In the genomic region with DNA sequence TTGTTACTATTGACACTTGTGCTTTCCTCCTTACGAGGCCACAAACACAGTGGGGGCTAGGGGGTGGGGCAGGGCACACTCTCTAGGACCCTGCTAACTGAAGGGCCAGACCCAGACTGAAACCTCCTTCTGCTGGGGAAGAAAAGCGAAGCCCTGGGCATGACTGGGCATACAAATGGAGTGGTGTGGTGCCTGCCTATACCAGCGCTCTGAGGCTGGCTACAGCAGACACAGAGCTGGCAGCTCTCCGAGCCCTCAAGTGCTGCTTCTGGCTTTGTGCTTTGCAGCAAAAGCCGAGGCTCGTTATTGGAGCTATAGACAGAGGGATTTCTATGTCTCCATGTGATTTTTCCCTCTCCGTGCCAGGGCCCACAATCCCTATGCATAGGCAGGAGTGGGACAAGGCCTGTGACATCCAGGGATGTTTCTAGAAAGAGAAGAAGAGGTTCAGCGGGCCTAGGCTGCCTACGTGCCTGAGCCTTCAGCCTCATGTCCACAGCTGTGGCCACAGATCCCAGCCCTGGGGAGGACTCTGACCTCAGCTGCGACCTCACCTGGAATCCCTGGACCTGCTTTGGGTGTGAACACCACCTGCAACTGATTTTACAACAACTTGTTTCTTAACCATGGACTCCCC, we compare ENCODE assay signal across 11 mouse cellular contexts. TPM values are rescaled to one million over a fixed set of nuclear protein-coding genes. Genes with fewer than 3 reads are reported as not detected.
DNase-seq lines count a peak whose midpoint lies in the region; ATAC-seq lines count a peak whose summit lies in the region.
"Had no signal": no experiment of that assay in that cellular context is flagged by ENCODE, and none has a peak within 500 bp of the region (broad histone marks: within the 10 kb centered on the region; RNA-seq: fewer than 3 reads in every experiment).

No protein-coding gene starts in this region.

- H3K9ac ChIP-seq in embryonic facial prominence, embryonic 15.5 days = no peak overlapping the region
- H3K9ac ChIP-seq in hindbrain, embryonic 13.5 days = no peak overlapping the region
- no peak overlapping the region for H3K9ac ChIP-seq in midbrain, embryonic 14.5 days (replicated peaks; ENCODE audit: low read length)

- H3K27me3 ChIP-seq in embryonic facial prominence, embryonic 15.5 days = peaks cover 6% of the 10 kb centered on the region; the same call in 1 of the 2 replicates
- H3K27me3 ChIP-seq in hindbrain, embryonic 13.5 days = peaks cover 79% of the 10 kb centered on the region
- H3K27me3 ChIP-seq in midbrain, embryonic 14.5 days (ENCODE audit: control insufficient read depth, insufficient read depth, low read length) = 0 out of 2 replicates have a peak, but pooled peaks cover 8% of the 10 kb centered on the region

- peak overlapping the region; percentile 82 for H3K27ac ChIP-seq in embryonic facial prominence, embryonic 15.5 days (replicated peaks)
- H3K27ac ChIP-seq in hindbrain, embryonic 13.5 days = peak overlapping the region; percentile 48; the same call in 1 of the 2 replicates
- H3K27ac ChIP-seq in midbrain, embryonic 14.5 days (replicated peaks; ENCODE audit: low read depth, low read length) = peak overlapping the region; percentile 46; the same call in 1 of the 2 replicates
- H3K27ac ChIP-seq: kidney, postnatal 0 days had no signal

- intact Hi-C loops in left cerebral cortex, postnatal 14 days (cut with DNase I) = no loop called here

- WGBS in embryonic facial prominence, embryonic 15.5 days = 56% methylated on average over 10 of the region's 10 CpGs
- 69% methylated on average over 10 of the region's 10 CpGs for WGBS in hindbrain, embryonic 13.5 days
- 66% methylated on average over 10 of the region's 10 CpGs for WGBS in midbrain, embryonic 14.5 days

- H3K4me2 ChIP-seq in embryonic facial prominence, embryonic 15.5 days (replicated peaks) = no peak overlapping the region
- H3K4me2 ChIP-seq in hindbrain, embryonic 13.5 days = no peak overlapping the region
- no peak overlapping the region for H3K4me2 ChIP-seq in midbrain, embryonic 14.5 days (ENCODE audit: low read length)

- no peak overlapping the region for H3K4me3 ChIP-seq in embryonic facial prominence, embryonic 15.5 days (replicated peaks)
- H3K4me3 ChIP-seq in hindbrain, embryonic 13.5 days = no peak overlapping the region
- no peak overlapping the region for H3K4me3 ChIP-seq in midbrain, embryonic 14.5 days (replicated peaks; ENCODE audit: low read depth, low read length)
- H3K4me3 ChIP-seq: myocyte had no signal

- no peaks in the 10 kb centered on the region for H3K36me3 ChIP-seq in embryonic facial prominence, embryonic 15.5 days
- H3K36me3 ChIP-seq in hindbrain, embryonic 13.5 days = no peaks in the 10 kb centered on the region
- no peaks in the 10 kb centered on the region for H3K36me3 ChIP-seq in midbrain, embryonic 14.5 days (ENCODE audit: control insufficient read depth, insufficient read depth, low read length)

- DNase-seq in left cerebral cortex, postnatal 14 days (ENCODE audit: low spot score in 2 of 2) = peak; percentile 50 to 64
- DNase-seq in left cerebral cortex, adult 9 months (ENCODE audit: low spot score in 2 of 2) = no peak
- DNase-seq in midbrain, embryonic 14.5 days = peak; percentile 70
- DNase-seq in spleen, postnatal 10 days (ENCODE audit: low spot score in 2 of 2) = no peak
- no peak for DNase-seq in layer of hippocampus, adult 9-10 months (ENCODE audit: low spot score)
- no peak for DNase-seq in layer of hippocampus, adult 9-11 months
- DNase-seq: thymus, adult 2 months had no signal

- no peaks in the 10 kb centered on the region for H3K9me3 ChIP-seq in embryonic facial prominence, embryonic 15.5 days (replicated peaks)
- no peaks in the 10 kb centered on the region for H3K9me3 ChIP-seq in hindbrain, embryonic 13.5 days
- no peaks in the 10 kb centered on the region for H3K9me3 ChIP-seq in midbrain, embryonic 14.5 days (ENCODE audit: control insufficient read depth, low read length)

- H3K4me1 ChIP-seq in embryonic facial prominence, embryonic 15.5 days = peaks cover 11% of the 10 kb centered on the region
- H3K4me1 ChIP-seq in hindbrain, embryonic 13.5 days (replicated peaks) = peaks cover 19% of the 10 kb centered on the region
- H3K4me1 ChIP-seq in midbrain, embryonic 14.5 days (ENCODE audit: control insufficient read depth, insufficient read depth, low read length) = peaks cover 12% of the 10 kb centered on the region

- ATAC-seq in embryonic facial prominence, embryonic 15.5 days (ENCODE audit: insufficient number of reproducible peaks, low FRiP score, low TSS enrichment, low read depth) = no peak
- peak; percentile 70 for ATAC-seq in hindbrain, embryonic 13.5 days (ENCODE audit: low FRiP score)
- peak; percentile 55; the same call in 1 of the 2 replicates for ATAC-seq in midbrain, embryonic 14.5 days (ENCODE audit: low FRiP score, low TSS enrichment)

RNA-seq across cellular contexts. Expression of a gene that starts 19.7 kb away (rescaled TPM):
- total RNA-seq in left cerebral cortex, postnatal 14 days (2021) = 100 to 1,000 TPM; 181 to 200 TPM
- polyA plus RNA-seq in embryonic facial prominence, embryonic 15.5 days (2015; fragmentation: Nextera tagmentation; extraction: Ambion mirVana) = 158 and 176 TPM in 2 replicates
- polyA plus RNA-seq in hindbrain, embryonic 13.5 days (2015; fragmentation: Nextera tagmentation; extraction: Ambion mirVana) = 327 and 330 TPM in 2 replicates
- polyA plus RNA-seq in midbrain, embryonic 14.5 days (2014; fragmentation: Nextera tagmentation; extraction: Ambion mirVana) = 327 and 333 TPM in 2 replicates

Comparison
In these comparisons a context has a peak if more than half of its experiments do, and no peak if none do; other contexts are left out.
1. DNase-seq: peak in left cerebral cortex, postnatal 14 days (2 of 2) and midbrain, embryonic 14.5 days (single experiment); none in left cerebral cortex, adult 9 months (0 of 2), spleen, postnatal 10 days (0 of 2), layer of hippocampus, adult 9-10 months (single experiment) and layer of hippocampus, adult 9-11 months (single experiment).
2. Peak in every context shown above with its lines, with median percentiles within 50 percentile points of each other: H3K27ac ChIP-seq.